Mouse (Mus musculus) heart, embryonic 14.5 days (tissue): ENCODE data around the gene Atp10b. TPM values are rescaled to one million over a fixed set of nuclear protein-coding genes. Genes with fewer than 3 reads are reported as not detected.

ENCODE experiments used
- ATAC-seq: fragments of 200-750 bp; cut with Nextera tagmentation; 2 replicates; pipeline ENCODE4 v1.8.0; 2017; ENCODE audit warnings: low read depth, moderate TSS enrichment; ENCODE audit not compliant: insufficient number of reproducible peaks, insufficient read depth, low FRiP score
- H3K27ac ChIP-seq, 2 experiments: fragments of 200-500 bp in 1 of 2; fragments of 300-500 bp in 1 of 2; sonication (generic) in 1 of 2; replicated peaks in 1 of 2; 2 replicates each; pipeline ENCODE4 v1.5.1; 2012 to 2014; ENCODE audit warnings: low read depth in 2 of 2, low read length in 2 of 2, control low read depth in 1 of 2, mild to moderate bottlenecking in 1 of 2, mixed read lengths in 1 of 2; ENCODE audit not compliant: control insufficient read depth in 1 of 2, insufficient read depth in 1 of 2
- H3K27me3 ChIP-seq: fragments of 300-500 bp; sonication (generic); 2 replicates; pipeline ENCODE4 v1.6.1; 2014; ENCODE audit warnings: mild to moderate bottlenecking, low read length, control low read depth; ENCODE audit not compliant: control insufficient read depth, insufficient read depth
- H3K36me3 ChIP-seq: fragments of 300-500 bp; sonication (generic); 2 replicates; pipeline ENCODE4 v1.6.1; 2014; ENCODE audit warnings: mild to moderate bottlenecking, control low read depth, low read length, mixed read lengths; ENCODE audit not compliant: control insufficient read depth, insufficient read depth
- H3K4me1 ChIP-seq, 2 experiments: fragments of 200-500 bp in 1 of 2; fragments of 300-500 bp in 1 of 2; sonication (generic) in 1 of 2; 2 replicates each; pipeline ENCODE4 v1.6.1; 2012 to 2014; ENCODE audit warnings: low read length in 2 of 2, control low read depth in 1 of 2, mixed read lengths in 1 of 2; ENCODE audit not compliant: control insufficient read depth in 2 of 2, insufficient read depth in 2 of 2
- H3K4me2 ChIP-seq: fragments of 300-500 bp; sonication (generic); 2 replicates; pipeline ENCODE4 v1.6.1; 2014; ENCODE audit warnings: mild to moderate bottlenecking, low read length
- H3K4me3 ChIP-seq, 2 experiments: fragments of 200-500 bp in 1 of 2; fragments of 300-500 bp in 1 of 2; sonication (generic) in 1 of 2; 2 replicates each; pipeline ENCODE4 v1.5.1; 2012 to 2014; ENCODE audit warnings: low read length in 2 of 2, mild to moderate bottlenecking in 2 of 2, control low read depth in 1 of 2, low read depth in 1 of 2, moderate library complexity in 1 of 2; ENCODE audit not compliant: control insufficient read depth in 1 of 2, insufficient read depth in 1 of 2
- H3K9ac ChIP-seq: fragments of 300-500 bp; sonication (generic); 2 replicates; pipeline ENCODE4 v1.6.1; 2014; ENCODE audit warnings: mild to moderate bottlenecking, low read length
- H3K9me3 ChIP-seq: fragments of 300-500 bp; sonication (generic); 2 replicates; pipeline ENCODE4 v1.6.1; 2016; ENCODE audit warnings: low read length, control low read depth; ENCODE audit not compliant: control insufficient read depth
- WGBS: fragments of 180-500 bp; shearing (Covaris S2); extraction: QIAGEN DNeasy Blood & Tissue Kit; methylation state at CpG from one replicate; pipeline ENCODE4 v1.1.7; 2014; 5-methylcytosine and 5-hydroxymethylcytosine counted together
- polyA plus RNA-seq: library from polyadenylated mRNA; unstranded; fragments of >200 nt; fragmentation: Nextera tagmentation; extraction: Ambion mirVana; gene quantifications from 2 replicates; pipeline ENCODE4 v1.2.1, GENCODE M21; 2014

Atp10b gene
- polyA plus RNA-seq, 1 experiment from 2014 or later: not detected

DNA sequence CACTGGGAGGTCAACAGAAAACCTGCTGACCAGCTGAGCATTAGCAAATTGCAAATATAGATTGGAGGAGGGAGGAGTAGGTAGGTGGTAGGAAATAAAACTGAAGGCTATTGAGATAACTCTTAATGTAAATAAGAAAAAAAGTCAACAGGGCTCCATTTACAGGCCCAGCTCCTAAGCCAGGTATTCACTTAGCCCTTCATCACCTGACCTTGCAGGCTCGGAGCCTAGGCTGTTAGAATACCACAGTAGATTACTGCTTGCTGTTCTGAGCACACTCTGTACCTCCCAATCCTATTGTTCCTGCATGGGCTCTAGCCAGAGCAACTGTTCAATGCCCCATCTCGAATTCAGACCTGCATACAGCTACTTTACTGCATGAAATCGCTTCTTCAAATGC is 117.8 kb downstream of the Atp10b start:
- Histone ChIP-seq H3K9me3 (no peaks in the 10 kb centered on the region), H3K27me3 (no peaks in the 10 kb centered on the region), H3K9ac (no peak overlapping the region), H3K4me3 (no peak overlapping the region), H3K4me2 (no peak overlapping the region), H3K27ac (no peak overlapping the region), H3K4me1 (no peaks in the 10 kb centered on the region), H3K36me3 (no peaks in the 10 kb centered on the region)
- 73% methylated on average over 3 of the region's 3 CpGs for WGBS
- no peak for ATAC-seq

DNA sequence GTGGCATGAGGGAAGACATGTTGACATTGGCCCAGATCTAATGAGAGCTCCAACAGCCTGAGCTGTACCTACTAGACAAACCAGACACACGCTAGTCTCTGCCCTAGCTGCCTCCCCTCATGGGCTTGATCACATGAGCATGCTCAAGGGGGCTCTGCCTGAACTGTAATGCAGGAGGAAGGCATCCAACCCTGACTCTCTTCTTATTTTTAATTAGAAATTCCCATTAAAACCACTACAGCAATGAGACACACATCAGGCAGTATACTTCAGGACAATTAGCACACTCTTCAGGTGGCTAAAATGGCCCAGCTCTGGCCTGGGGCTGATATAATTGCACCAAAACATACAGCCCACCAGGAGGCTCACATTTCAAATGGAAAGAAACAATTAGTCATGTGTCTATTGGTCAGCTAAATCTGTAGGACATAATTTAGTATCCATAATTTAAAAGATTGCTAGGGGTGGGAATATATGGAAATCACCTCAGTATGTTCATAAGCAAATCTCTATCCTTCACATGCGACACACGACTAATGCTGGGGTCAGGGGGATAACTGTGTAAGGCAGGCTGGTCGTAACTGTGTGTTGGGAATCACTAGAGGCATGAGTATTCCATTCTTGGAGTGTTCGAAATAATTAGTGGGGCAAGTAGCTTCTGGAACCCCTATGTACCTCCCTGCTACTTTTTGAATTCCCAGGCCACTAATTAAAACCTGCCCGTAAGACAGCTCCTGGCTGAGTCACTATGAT is 120.0 kb downstream of the Atp10b start:
- WGBS: 78% methylated on average over 6 of the region's 6 CpGs
- no peak for ATAC-seq
- Histone ChIP-seq H3K27me3 (no peaks in the 10 kb centered on the region), H3K9me3 (no peaks in the 10 kb centered on the region), H3K9ac (no peak overlapping the region), H3K4me1 (no peaks in the 10 kb centered on the region), H3K4me2 (no peak overlapping the region), H3K36me3 (no peaks in the 10 kb centered on the region), H3K27ac (no peak overlapping the region), H3K4me3 (no peak overlapping the region)

- ATAC-seq: no peak
- no peaks in the 10 kb centered on the region for H3K27me3 ChIP-seq
- no peaks in the 10 kb centered on the region for H3K9me3 ChIP-seq
- H3K36me3 ChIP-seq: no peaks in the 10 kb centered on the region
- no peak overlapping the region for H3K9ac ChIP-seq
- WGBS: 83% methylated on average over 10 of the region's 10 CpGs
- no peak overlapping the region for H3K4me3 ChIP-seq
- H3K4me1 ChIP-seq: no peaks in the 10 kb centered on the region
- H3K27ac ChIP-seq: no peak overlapping the region
- H3K4me2 ChIP-seq: no peak overlapping the region
Observed at GRCm38 (mm10) chr11:43270256-43270806, 120.7 kb downstream of the Atp10b start.

GRCm38 (mm10) chr11:43273896-43274295 is 124.2 kb downstream of the Atp10b start:
- Histone ChIP-seq H3K36me3 (no peaks in the 10 kb centered on the region), H3K9ac (no peak overlapping the region), H3K4me3 (no peak overlapping the region), H3K4me1 (no peaks in the 10 kb centered on the region), H3K27ac (no peak overlapping the region), H3K4me2 (no peak overlapping the region), H3K27me3 (no peaks in the 10 kb centered on the region), H3K9me3 (no peaks in the 10 kb centered on the region)
- no peak for ATAC-seq

DNA sequence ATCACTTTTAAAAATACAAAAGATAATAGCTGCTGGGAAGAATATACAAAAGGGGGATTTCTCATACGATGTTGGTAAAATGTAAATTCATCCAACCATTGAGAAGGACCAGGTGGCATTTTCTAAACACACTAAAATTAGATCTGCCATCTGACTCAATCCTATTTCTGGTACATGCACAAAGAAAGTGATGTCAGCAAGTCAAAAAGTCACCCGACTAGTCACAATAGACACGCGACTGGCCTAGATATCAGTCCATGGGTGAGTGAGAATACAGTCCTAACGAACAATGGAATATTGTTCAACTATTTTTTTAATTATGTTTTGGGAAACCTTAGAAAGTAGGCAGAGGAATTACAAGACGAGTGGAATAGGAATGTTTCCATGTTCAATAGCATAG is 147.9 kb downstream of the Atp10b start:
- no peaks in the 10 kb centered on the region for H3K9me3 ChIP-seq
- no peaks in the 10 kb centered on the region for H3K36me3 ChIP-seq
- H3K9ac ChIP-seq: no peak overlapping the region
- no peak overlapping the region for H3K4me3 ChIP-seq
- no peak overlapping the region for H3K4me2 ChIP-seq
- no peak overlapping the region for H3K27ac ChIP-seq
- no peaks in the 10 kb centered on the region for H3K4me1 ChIP-seq
- WGBS: 55% methylated on average over 6 of the region's 6 CpGs
- ATAC-seq: no peak
- no peaks in the 10 kb centered on the region for H3K27me3 ChIP-seq

- H3K27ac ChIP-seq: no peak overlapping the region
- no peaks in the 10 kb centered on the region for H3K36me3 ChIP-seq
- no peak overlapping the region for H3K4me3 ChIP-seq
- ATAC-seq: no peak
- H3K9me3 ChIP-seq: no peaks in the 10 kb centered on the region
- H3K9ac ChIP-seq: no peak overlapping the region
- no peak overlapping the region for H3K4me2 ChIP-seq
- 37% methylated on average over 1 of the region's 1 CpGs for WGBS
- no peaks in the 10 kb centered on the region for H3K27me3 ChIP-seq
- no peaks in the 10 kb centered on the region for H3K4me1 ChIP-seq
Observed at GRCm38 (mm10) chr11:43311000-43311399, 161.3 kb downstream of the Atp10b start.

Other genes starting within 250 kb of the Atp10b start
- not detected in 2 replicates for gene Gm9972, start 114.1 kb upstream of the Atp10b start, polyA plus RNA-seq